Mouse (Mus musculus): ENCODE results near the gene Dync1i2. TPM values are rescaled to one million over a fixed set of nuclear protein-coding genes. Genes with fewer than 3 reads are reported as not detected.
A peak's percentile ranks its signal among the peaks of the same experiment; 100 is the strongest.

The Dync1i2 gene
- polyA plus RNA-seq, 1 experiment from 2014 or later, result 71.0 TPM

GRCm38 (mm10) chr2:71248071-71248470 is 36.6 kb downstream of the Dync1i2 start:
- H3K9ac ChIP-seq (ENCODE audit: low read depth, low read length), result no peak overlapping the region
- ATAC-seq, result no peak
- no peaks in the 10 kb centered on the region for H3K4me1 ChIP-seq (ENCODE audit: control insufficient read depth, insufficient read depth, low read length)
- no peak overlapping the region for H3K27ac ChIP-seq (ENCODE audit: low read length)
- 76% methylated on average over 3 of the region's 3 CpGs for WGBS
- H3K36me3 ChIP-seq (ENCODE audit: control insufficient read depth, insufficient read depth, low read length), result 0 out of 2 replicates have a peak, but pooled peaks cover 9% of the 10 kb centered on the region
- H3K4me2 ChIP-seq (ENCODE audit: low read depth, low read length), result no peak overlapping the region
- H3K4me3 ChIP-seq (ENCODE audit: low read length), result no peak overlapping the region
- no peaks in the 10 kb centered on the region for H3K9me3 ChIP-seq (ENCODE audit: control insufficient read depth, low read length)
- no peaks in the 10 kb centered on the region for H3K27me3 ChIP-seq (replicated peaks; ENCODE audit: control insufficient read depth, insufficient read depth, low read length)

- ATAC-seq, result no peak
- 0 out of 2 replicates have a peak, but pooled peaks cover 9% of the 10 kb centered on the region for H3K36me3 ChIP-seq (ENCODE audit: control insufficient read depth, insufficient read depth, low read length)
- WGBS, result 70% methylated on average over 5 of the region's 5 CpGs
Measured at GRCm38 (mm10) chr2:71250841-71251240, 39.3 kb downstream of the Dync1i2 start.

GRCm38 (mm10) chr2:71254836-71255235 is 43.3 kb downstream of the Dync1i2 start:
- 78% methylated on average over 4 of the region's 4 CpGs for WGBS
- ATAC-seq, result no peak
- no peak overlapping the region for H3K4me3 ChIP-seq (ENCODE audit: low read length)

More at GRCm38 (mm10) chr2:71250841-71251240, 39.3 kb downstream of the Dync1i2 start:
- H3K27ac ChIP-seq (ENCODE audit: low read length), result no peak overlapping the region
- no peak overlapping the region for H3K9ac ChIP-seq (ENCODE audit: low read depth, low read length)
- H3K27me3 ChIP-seq (replicated peaks; ENCODE audit: control insufficient read depth, insufficient read depth, low read length), result no peaks in the 10 kb centered on the region
- no peak overlapping the region for H3K4me2 ChIP-seq (ENCODE audit: low read depth, low read length)
- H3K4me1 ChIP-seq (ENCODE audit: control insufficient read depth, insufficient read depth, low read length), result no peaks in the 10 kb centered on the region
- no peaks in the 10 kb centered on the region for H3K9me3 ChIP-seq (ENCODE audit: control insufficient read depth, low read length)
- H3K4me3 ChIP-seq (ENCODE audit: low read length), result no peak overlapping the region

GRCm38 (mm10) chr2:71256581-71256980 is 45.1 kb downstream of the Dync1i2 start:
- Histone ChIP-seq H3K4me3 (ENCODE audit: low read length) (no peak overlapping the region), H3K27ac (ENCODE audit: low read length) (no peak overlapping the region), H3K4me1 (ENCODE audit: control insufficient read depth, insufficient read depth, low read length) (no peaks in the 10 kb centered on the region), H3K4me2 (ENCODE audit: low read depth, low read length) (no peak overlapping the region), H3K9ac (ENCODE audit: low read depth, low read length) (no peak overlapping the region), H3K27me3 (replicated peaks; ENCODE audit: control insufficient read depth, insufficient read depth, low read length) (no peaks in the 10 kb centered on the region), H3K9me3 (ENCODE audit: control insufficient read depth, low read length) (no peaks in the 10 kb centered on the region), H3K36me3 (ENCODE audit: control insufficient read depth, insufficient read depth, low read length) (peaks cover 8% of the 10 kb centered on the region; the same call in 1 of the 2 replicates)
- WGBS, result 89% methylated on average over 7 of the region's 7 CpGs
- ATAC-seq, result no peak

More at GRCm38 (mm10) chr2:71254836-71255235, 43.3 kb downstream of the Dync1i2 start:
- H3K27ac ChIP-seq (ENCODE audit: low read length), result no peak overlapping the region
- no peaks in the 10 kb centered on the region for H3K9me3 ChIP-seq (ENCODE audit: control insufficient read depth, low read length)
- no peak overlapping the region for H3K4me2 ChIP-seq (ENCODE audit: low read depth, low read length)
- H3K36me3 ChIP-seq (ENCODE audit: control insufficient read depth, insufficient read depth, low read length), result 0 out of 2 replicates have a peak, but pooled peaks cover 15% of the 10 kb centered on the region
- no peaks in the 10 kb centered on the region for H3K27me3 ChIP-seq (replicated peaks; ENCODE audit: control insufficient read depth, insufficient read depth, low read length)
- H3K4me1 ChIP-seq (ENCODE audit: control insufficient read depth, insufficient read depth, low read length), result no peaks in the 10 kb centered on the region
- no peak overlapping the region for H3K9ac ChIP-seq (ENCODE audit: low read depth, low read length)

GRCm38 (mm10) chr2:71264585-71264984 is 53.1 kb downstream of the Dync1i2 start:
- WGBS, result 95% methylated on average over 20 of the region's 20 CpGs
- H3K27ac ChIP-seq (ENCODE audit: low read length), result no peak overlapping the region
- no peaks in the 10 kb centered on the region for H3K27me3 ChIP-seq (replicated peaks; ENCODE audit: control insufficient read depth, insufficient read depth, low read length)
- no peak for ATAC-seq
- no peaks in the 10 kb centered on the region for H3K9me3 ChIP-seq (ENCODE audit: control insufficient read depth, low read length)
- H3K4me3 ChIP-seq (ENCODE audit: low read length), result no peak overlapping the region
- peaks cover 10% of the 10 kb centered on the region; the same call in 1 of the 2 replicates for H3K36me3 ChIP-seq (ENCODE audit: control insufficient read depth, insufficient read depth, low read length)
- no peak overlapping the region for H3K9ac ChIP-seq (ENCODE audit: low read depth, low read length)
- H3K4me2 ChIP-seq (ENCODE audit: low read depth, low read length), result no peak overlapping the region
- H3K4me1 ChIP-seq (ENCODE audit: control insufficient read depth, insufficient read depth, low read length), result no peaks in the 10 kb centered on the region

- Histone ChIP-seq H3K27me3 (replicated peaks; ENCODE audit: control insufficient read depth, insufficient read depth, low read length) (no peaks in the 10 kb centered on the region), H3K4me1 (ENCODE audit: control insufficient read depth, insufficient read depth, low read length) (no peaks in the 10 kb centered on the region), H3K9me3 (ENCODE audit: control insufficient read depth, low read length) (no peaks in the 10 kb centered on the region), H3K4me2 (ENCODE audit: low read depth, low read length) (no peak overlapping the region), H3K9ac (ENCODE audit: low read depth, low read length) (no peak overlapping the region), H3K27ac (ENCODE audit: low read length) (no peak overlapping the region), H3K4me3 (ENCODE audit: low read length) (no peak overlapping the region), H3K36me3 (ENCODE audit: control insufficient read depth, insufficient read depth, low read length) (0 out of 2 replicates have a peak, but pooled peaks cover 7% of the 10 kb centered on the region)
- ATAC-seq, result no peak
- WGBS, result 90% methylated on average over 8 of the region's 8 CpGs
Measured at GRCm38 (mm10) chr2:71268691-71269090, 57.2 kb downstream of the Dync1i2 start.

GRCm38 (mm10) chr2:71269332-71269731 is 57.8 kb downstream of the Dync1i2 start:
- H3K4me3 ChIP-seq (ENCODE audit: low read length), result no peak overlapping the region
- no peak overlapping the region for H3K4me2 ChIP-seq (ENCODE audit: low read depth, low read length)
- no peak for ATAC-seq
- no peak overlapping the region for H3K9ac ChIP-seq (ENCODE audit: low read depth, low read length)
- H3K36me3 ChIP-seq (ENCODE audit: control insufficient read depth, insufficient read depth, low read length), result 0 out of 2 replicates have a peak, but pooled peaks cover 6% of the 10 kb centered on the region
- 55% methylated on average over 1 of the region's 1 CpGs for WGBS
- H3K9me3 ChIP-seq (ENCODE audit: control insufficient read depth, low read length), result no peaks in the 10 kb centered on the region
- H3K4me1 ChIP-seq (ENCODE audit: control insufficient read depth, insufficient read depth, low read length), result no peaks in the 10 kb centered on the region
- H3K27ac ChIP-seq (ENCODE audit: low read length), result no peak overlapping the region
- no peaks in the 10 kb centered on the region for H3K27me3 ChIP-seq (replicated peaks; ENCODE audit: control insufficient read depth, insufficient read depth, low read length)

- H3K9ac ChIP-seq (ENCODE audit: low read depth, low read length), result no peak overlapping the region
- ATAC-seq, result no peak
Measured at GRCm38 (mm10) chr2:71270085-71270484, 58.6 kb downstream of the Dync1i2 start.

GRCm38 (mm10) chr2:71273955-71274679 is 62.6 kb downstream of the Dync1i2 start:
- H3K27ac ChIP-seq (ENCODE audit: low read length), result no peak overlapping the region
- H3K4me1 ChIP-seq (ENCODE audit: control insufficient read depth, insufficient read depth, low read length), result no peaks in the 10 kb centered on the region
- no peak overlapping the region for H3K4me2 ChIP-seq (ENCODE audit: low read depth, low read length)
- WGBS, result 48% methylated on average over 23 of the region's 23 CpGs
- no peak for ATAC-seq
- no peak overlapping the region for H3K9ac ChIP-seq (ENCODE audit: low read depth, low read length)
- peak overlapping the region; percentile 20 for H3K4me3 ChIP-seq (ENCODE audit: low read length)
- no peaks in the 10 kb centered on the region for H3K9me3 ChIP-seq (ENCODE audit: control insufficient read depth, low read length)
- H3K36me3 ChIP-seq (ENCODE audit: control insufficient read depth, insufficient read depth, low read length), result no peaks in the 10 kb centered on the region
- H3K27me3 ChIP-seq (replicated peaks; ENCODE audit: control insufficient read depth, insufficient read depth, low read length), result no peaks in the 10 kb centered on the region

More at GRCm38 (mm10) chr2:71270085-71270484, 58.6 kb downstream of the Dync1i2 start:
- Histone ChIP-seq H3K27me3 (replicated peaks; ENCODE audit: control insufficient read depth, insufficient read depth, low read length) (no peaks in the 10 kb centered on the region), H3K4me1 (ENCODE audit: control insufficient read depth, insufficient read depth, low read length) (no peaks in the 10 kb centered on the region), H3K27ac (ENCODE audit: low read length) (no peak overlapping the region), H3K9me3 (ENCODE audit: control insufficient read depth, low read length) (no peaks in the 10 kb centered on the region), H3K4me2 (ENCODE audit: low read depth, low read length) (no peak overlapping the region), H3K4me3 (ENCODE audit: low read length) (no peak overlapping the region), H3K36me3 (ENCODE audit: control insufficient read depth, insufficient read depth, low read length) (0 out of 2 replicates have a peak, but pooled peaks cover 6% of the 10 kb centered on the region)
- 66% methylated on average over 4 of the region's 4 CpGs for WGBS
